Mouse (Mus musculus) cerebellum, postnatal 25 days (tissue): ENCODE measurements around the gene Synj2.

Experiments
- DNase-seq, 2 experiments: peaks; one replicate each; pipeline ENCODE4 v3.0.0; 2021; ENCODE audit warnings: mixed read lengths in 2 of 2

Gene Synj2

GRCm38 (mm10) chr17:6054934-6055355 is 113.9 kb downstream of the Synj2 start:
- peak; percentile 26 to 56 for DNase-seq

- DNase-seq = no peak
Measured at GRCm38 (mm10) chr17:6062793-6063192, 121.7 kb downstream of the Synj2 start.

GRCm38 (mm10) chr17:6063532-6063931 is 122.5 kb downstream of the Synj2 start:
- DNase-seq = no peak

GRCm38 (mm10) chr17:6066021-6066420 is 124.9 kb downstream of the Synj2 start:
- no peak for DNase-seq

- no peak for DNase-seq
Measured at GRCm38 (mm10) chr17:6067613-6068012, 126.5 kb downstream of the Synj2 start.

GRCm38 (mm10) chr17:6069866-6070265 is 128.8 kb downstream of the Synj2 start:
- DNase-seq = no peak

- no peak for DNase-seq
Measured at GRCm38 (mm10) chr17:6073405-6073804, 132.3 kb downstream of the Synj2 start.

GRCm38 (mm10) chr17:6079287-6080122 is 138.4 kb downstream of the Synj2 start, which contains the start of the genes Serac1 and Gtf2h5:
Gene Serac1, minus strand, starts transcription at chr17:6079741.
Gene Gtf2h5, plus strand, starts transcription at chr17:6079786.
- DNase-seq = peak; percentile 99 to 100

- no peak for DNase-seq
Measured at GRCm38 (mm10) chr17:6083323-6083890, 142.3 kb downstream of the Synj2 start.

- DNase-seq = no peak
Measured at GRCm38 (mm10) chr17:6091604-6092003, 150.5 kb downstream of the Synj2 start.
